Mouse (Mus musculus) right cerebral cortex, postnatal 14 days (tissue): Measurements from ENCODE around the gene Plekhg4.
A peak's percentile ranks its signal among the peaks of the same experiment; 100 is the strongest.

Source experiments
- DNase-seq: peaks from one replicate; pipeline ENCODE4 v3.0.0; 2022

Gene Plekhg4

GRCm38 (mm10) chr8:105404496-105404895 lies 31.4 kb downstream of the Plekhg4 start:
- DNase-seq = no peak

- DNase-seq = no peak
Observed at GRCm38 (mm10) chr8:105406416-105406815, 33.3 kb downstream of the Plekhg4 start.

DNA sequence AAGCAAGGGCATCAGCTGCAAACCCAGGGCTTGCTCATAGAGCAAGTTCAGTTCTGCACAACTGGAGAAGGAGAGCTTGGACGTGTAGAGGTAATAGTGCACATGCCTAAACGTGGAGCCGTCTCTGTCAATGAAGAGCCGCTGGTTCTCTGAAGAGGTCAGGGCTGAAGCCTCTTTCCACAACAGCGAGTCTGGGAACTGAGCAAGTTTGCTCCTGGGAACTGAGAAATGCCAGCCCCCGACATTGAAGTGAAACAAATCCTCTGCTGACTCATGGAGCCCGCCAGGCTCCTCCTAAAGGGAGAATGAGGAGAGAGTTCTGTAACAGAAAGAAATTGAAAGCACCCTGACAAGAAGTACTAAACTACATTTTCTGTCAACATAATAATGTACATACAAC lies 35.3 kb downstream of the Plekhg4 start:
- DNase-seq = no peak

- DNase-seq = no peak
Observed at GRCm38 (mm10) chr8:105409947-105410346, 36.9 kb downstream of the Plekhg4 start.

GRCm38 (mm10) chr8:105413391-105413790 lies 40.3 kb downstream of the Plekhg4 start, which contains the start of the genes Kctd19 and Lrrc36:
Gene Kctd19, minus strand, starts transcription at chr8:105413502.
Gene Lrrc36, plus strand, starts transcription at chr8:105413571.
- DNase-seq = peak; percentile 32

DNA sequence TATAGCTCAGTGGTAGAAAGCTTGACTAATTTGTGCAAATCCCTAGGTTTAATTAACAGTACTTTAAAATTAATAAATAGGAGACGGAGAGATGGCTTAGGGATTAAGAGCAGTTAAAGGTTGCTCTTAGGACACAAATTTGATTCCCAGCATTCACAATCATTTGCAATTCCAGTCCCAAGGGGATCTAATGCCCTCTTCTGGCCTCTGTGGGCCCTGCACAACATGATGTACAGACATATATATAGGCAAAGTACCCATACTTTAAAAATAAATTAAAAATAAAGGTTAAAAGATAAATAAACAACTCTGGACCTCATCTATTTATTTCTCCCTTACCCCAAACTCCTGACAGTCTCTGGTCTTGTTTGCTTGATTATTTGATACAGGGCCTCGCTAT lies 45.9 kb downstream of the Plekhg4 start:
- DNase-seq = no peak

GRCm38 (mm10) chr8:105419800-105420199 lies 46.7 kb downstream of the Plekhg4 start:
- no peak for DNase-seq

- no peak for DNase-seq
Observed at GRCm38 (mm10) chr8:105422006-105422405, 48.9 kb downstream of the Plekhg4 start.

GRCm38 (mm10) chr8:105426878-105427277 lies 53.8 kb downstream of the Plekhg4 start:
- DNase-seq = no peak

- DNase-seq = no peak
Observed at GRCm38 (mm10) chr8:105431743-105432515, 58.9 kb downstream of the Plekhg4 start.
